Mouse (Mus musculus) brain, embryonic 14.5 days (tissue): ENCODE results near the gene Abhd8. TPM values are rescaled to one million over a fixed set of nuclear protein-coding genes. Genes with fewer than 3 reads are reported as not detected.
A peak's percentile ranks its signal among the peaks of the same experiment; 100 is the strongest.

Source experiments
- DNase-seq: peaks from one replicate; pipeline ENCODE4 v3.0.0-alpha.2; 2011; ENCODE audit warnings: low read depth
- CTCF ChIP-seq: fragments of 200-500 bp; IDR thresholded peaks from 2 replicates; pipeline ENCODE4 v1.5.1; 2012; ENCODE audit warnings: inconsistent platforms, mild to moderate bottlenecking, moderate library complexity, borderline replicate concordance; ENCODE audit not compliant: insufficient read depth, insufficient read length; ENCODE audit errors: extremely low read depth
- POLR2A ChIP-seq: fragments of 200-500 bp; IDR thresholded peaks from 2 replicates; pipeline ENCODE4 v1.6.1; 2012; ENCODE audit warnings: mild to moderate bottlenecking, inconsistent platforms, borderline replicate concordance; ENCODE audit not compliant: poor library complexity, insufficient read depth, insufficient read length, severe bottlenecking; ENCODE audit errors: extremely low read depth
- polyA plus RNA-seq: library from polyadenylated mRNA; depleted of rRNA; stranded (reverse); fragments of >200 nt; gene quantifications from 2 replicates; pipeline ENCODE4 v1.2.3, GENCODE M21; 2012

Abhd8 gene
- polyA plus RNA-seq, 1 experiment, result 168 TPM

- no peak for DNase-seq
- TF ChIP-seq POLR2A (no peak), CTCF (no peak)
Observed at GRCm38 (mm10) chr8:71496481-71496880, 33.0 kb upstream of the Abhd8 start.

GRCm38 (mm10) chr8:71495811-71496210 is 32.4 kb upstream of the Abhd8 start:
- TF ChIP-seq CTCF (no peak), POLR2A (no peak)
- DNase-seq, result no peak

GRCm38 (mm10) chr8:71495039-71495438 is 31.6 kb upstream of the Abhd8 start:
- TF ChIP-seq CTCF (peak; percentile 85), POLR2A (no peak)
- DNase-seq, result peak; percentile 88

- TF ChIP-seq POLR2A, result no peak
- no peak for TF ChIP-seq CTCF
- peak; percentile 98 for DNase-seq
Observed at GRCm38 (mm10) chr8:71488454-71488853, 25.0 kb upstream of the Abhd8 start.

- no peak for TF ChIP-seq POLR2A
- TF ChIP-seq CTCF, result no peak
- DNase-seq, result peak; percentile 89
Observed at GRCm38 (mm10) chr8:71487691-71488445, 24.4 kb upstream of the Abhd8 start, which contains the start of gene Gtpbp3. Gene Gtpbp3, plus strand, starts transcription at chr8:71488103.

GRCm38 (mm10) chr8:71486136-71486529 is 22.7 kb upstream of the Abhd8 start:
- no peak for TF ChIP-seq CTCF
- no peak for TF ChIP-seq POLR2A
- no peak for DNase-seq

GRCm38 (mm10) chr8:71485142-71486135 is 22.0 kb upstream of the Abhd8 start, which contains the start of gene Ano8:
Gene Ano8, minus strand, starts transcription at chr8:71485963.
- TF ChIP-seq CTCF (no peak), POLR2A (peak; percentile 77)

GRCm38 (mm10) chr8:71484736-71485135 is 21.3 kb upstream of the Abhd8 start:
- DNase-seq, result no peak
- TF ChIP-seq CTCF, result no peak
- no peak for TF ChIP-seq POLR2A

More at GRCm38 (mm10) chr8:71485142-71486135, 22.0 kb upstream of the Abhd8 start, which contains the start of gene Ano8:
- peak; percentile 97 for DNase-seq

- DNase-seq, result peak; percentile 52
- TF ChIP-seq POLR2A (no peak), CTCF (no peak)
Observed at GRCm38 (mm10) chr8:71483932-71484331, 20.5 kb upstream of the Abhd8 start.

GRCm38 (mm10) chr8:71478943-71479342 is 15.5 kb upstream of the Abhd8 start:
- TF ChIP-seq CTCF, result no peak
- TF ChIP-seq POLR2A, result no peak
- DNase-seq, result no peak
